Mouse (Mus musculus) T-helper 2 cell (primary cell): Measurements from ENCODE around the gene Slc27a5.

Experiments used
- in situ Hi-C: fragments of 300-600 bp; cut with MboI, MseI; formaldehyde crosslinking; loops from one replicate; pipeline ENCODE4 v1.15.1; 2025; ENCODE audit warnings: high pct_unique_total_duplicates

The Slc27a5 gene

DNA sequence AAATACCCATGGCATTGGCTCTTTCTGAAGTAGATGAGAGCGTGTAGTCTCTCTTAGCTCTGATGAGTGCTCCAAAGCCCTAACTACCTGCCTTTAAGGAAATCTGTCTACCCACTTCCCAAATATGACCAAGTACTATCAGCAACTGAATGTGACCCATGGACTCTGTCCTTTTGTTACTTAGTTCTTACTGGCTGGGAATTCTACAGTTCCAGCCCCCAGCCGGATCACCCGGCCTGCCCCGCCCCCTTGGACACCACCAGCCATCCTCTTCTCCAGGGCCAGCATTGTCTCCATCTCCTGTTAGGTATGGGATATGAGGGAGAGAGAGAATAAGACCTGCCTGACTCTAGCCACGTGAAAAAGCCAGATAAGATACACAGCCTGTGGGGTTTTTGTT is at the start of gene Slc27a5:
TSS of gene Slc27a5 (minus strand) at position 140 of the 400 bp plus-strand sequence.
- in situ Hi-C loops: no loop called here

DNA sequence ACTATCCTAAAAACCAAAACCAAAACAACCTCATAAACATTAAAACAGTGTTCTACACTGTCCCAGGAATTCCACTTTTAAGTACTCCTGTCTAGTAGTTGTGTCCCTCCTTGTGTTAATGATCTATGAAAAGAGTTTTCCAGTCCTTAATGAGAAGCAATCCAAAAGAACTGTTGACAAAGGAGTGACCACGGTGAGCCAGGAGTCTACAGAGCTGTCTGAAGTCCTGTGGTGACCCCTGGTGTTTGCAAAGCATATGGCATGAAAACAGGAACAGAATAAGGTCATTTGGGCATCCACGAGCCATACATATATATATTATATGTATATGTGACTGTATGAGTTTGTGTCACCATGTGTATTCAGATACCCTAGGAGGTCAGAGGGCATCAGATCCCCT is 48.1 kb upstream of the Slc27a5 start:
- in situ Hi-C loops: no loop called here

DNA sequence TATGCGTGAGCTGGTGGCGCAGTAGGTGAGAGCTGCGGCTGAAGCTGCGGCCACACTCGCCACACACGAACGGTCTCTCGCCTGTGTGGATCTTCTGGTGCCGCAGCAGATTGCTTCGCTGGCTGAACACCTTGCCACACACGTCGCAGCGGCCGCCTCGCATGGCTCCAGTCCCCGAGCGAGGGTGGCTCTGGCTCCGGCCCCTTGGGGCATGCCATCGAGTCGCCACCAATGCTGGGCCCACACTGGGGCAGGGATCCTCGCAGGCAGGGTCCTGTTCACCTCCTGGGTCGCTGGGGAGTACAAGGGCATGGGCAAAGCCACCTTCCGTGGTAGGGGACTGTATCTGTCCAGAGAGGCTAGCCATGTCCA is 46.2 kb upstream of the Slc27a5 start:
- in situ Hi-C loops: loop anchor here (5.0 kb wide), 1 partner anchor 37 kb away; no protein-coding TSS in a partner anchor

DNA sequence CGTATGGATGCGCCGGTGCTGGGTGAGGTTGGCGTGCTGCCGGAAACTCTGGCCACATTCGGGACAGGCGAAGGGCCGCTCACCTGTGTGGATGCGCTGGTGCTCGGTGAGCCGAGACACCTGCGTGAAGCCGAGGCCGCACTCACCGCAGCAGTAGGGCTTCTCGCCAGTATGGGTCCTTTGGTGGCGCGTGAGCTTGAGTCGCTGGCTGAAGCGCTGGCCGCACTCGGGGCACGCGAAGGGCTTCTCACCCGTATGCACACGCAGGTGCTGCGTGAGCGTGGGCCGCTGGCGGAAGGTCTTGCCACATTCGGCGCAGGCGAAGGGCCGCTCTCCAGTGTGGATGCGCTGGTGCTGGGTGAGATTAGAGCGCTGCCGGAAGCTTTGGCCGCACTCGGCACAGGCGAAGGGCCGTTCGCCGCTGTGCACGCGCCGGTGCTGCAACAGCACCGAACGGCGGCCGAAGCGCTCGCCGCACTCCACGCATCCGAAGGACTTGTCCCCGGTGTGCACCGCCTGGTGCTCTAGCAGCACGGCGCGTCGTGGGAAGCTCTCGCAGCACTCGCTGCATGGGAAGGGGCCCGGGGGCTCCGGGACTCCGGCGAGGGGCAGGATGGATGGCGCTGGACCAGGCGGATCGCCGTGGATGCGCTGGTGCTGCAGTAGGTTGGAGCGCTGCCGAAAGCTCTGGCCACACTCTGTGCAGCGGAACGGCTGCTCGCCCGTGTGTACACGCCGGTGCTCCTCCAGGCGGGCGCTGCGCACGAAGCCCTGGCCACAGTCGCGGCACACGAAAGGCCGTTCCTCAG is 45.7 kb upstream of the Slc27a5 start:
- in situ Hi-C loops: loop anchor here (5.0 kb wide), 1 partner anchor 36 kb away; no protein-coding TSS in a partner anchor

DNA sequence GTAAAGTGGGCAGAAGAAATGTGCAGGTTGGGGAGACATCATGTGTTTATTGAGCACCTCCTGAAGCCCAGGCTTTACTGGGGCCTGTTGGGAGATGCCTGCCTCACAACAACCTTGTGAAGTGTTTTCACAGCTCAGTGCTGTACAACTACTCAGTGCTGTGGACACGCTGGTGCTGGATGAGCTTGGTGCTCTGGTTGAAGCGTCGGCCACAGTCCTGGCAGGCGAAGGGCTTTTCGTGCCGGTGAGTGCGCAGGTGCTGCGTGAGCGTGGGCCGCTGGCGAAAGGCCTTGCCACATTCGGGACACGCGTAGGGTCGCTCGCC is 45.1 kb upstream of the Slc27a5 start:
- in situ Hi-C loops: loop anchor here (5.0 kb wide), 1 partner anchor 36 kb away; no protein-coding TSS in a partner anchor

DNA sequence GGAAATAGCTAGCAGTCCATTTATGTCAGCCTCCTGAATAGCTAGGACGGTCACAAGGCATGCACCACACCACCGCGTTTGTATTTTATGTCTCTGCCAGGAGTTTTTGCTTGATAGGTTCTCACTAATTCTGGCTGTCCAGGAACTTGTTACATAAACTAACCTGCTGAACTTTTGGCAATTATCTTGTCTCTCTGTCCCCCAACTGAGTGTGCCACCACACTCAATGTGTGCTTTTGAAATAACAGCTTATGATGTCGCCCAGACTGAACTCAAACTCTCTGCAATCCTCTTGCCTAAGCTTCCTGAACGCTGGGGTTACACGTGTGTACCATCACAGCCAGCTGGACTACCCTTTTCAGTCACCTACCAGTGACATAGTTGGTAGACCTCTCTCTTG is 44.5 kb upstream of the Slc27a5 start:
- in situ Hi-C loops: loop anchor here (5.0 kb wide), 1 partner anchor 35 kb away; no protein-coding TSS in a partner anchor

DNA sequence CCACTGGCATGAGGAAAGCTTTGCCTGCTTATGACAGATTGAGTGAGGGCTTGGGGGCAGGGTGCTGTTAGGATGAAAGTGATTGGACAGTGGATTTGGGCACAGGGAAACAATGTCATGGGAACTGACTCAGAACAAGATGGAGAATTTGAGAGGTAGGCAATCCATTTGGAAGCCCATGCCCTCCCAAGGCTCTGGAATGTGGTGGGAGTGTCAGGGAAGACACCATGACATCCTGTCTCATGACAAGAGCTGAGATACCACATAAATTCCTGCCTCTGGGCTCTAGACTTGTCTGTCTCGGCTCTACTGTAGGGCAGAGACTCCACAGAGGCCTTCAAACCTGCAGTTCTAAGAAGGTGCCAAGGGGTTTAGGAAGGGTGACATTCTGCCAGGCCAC is 43.3 kb upstream of the Slc27a5 start:
- in situ Hi-C loops: loop anchor here (5.0 kb wide), 1 partner anchor 34 kb away; no protein-coding TSS in a partner anchor

DNA sequence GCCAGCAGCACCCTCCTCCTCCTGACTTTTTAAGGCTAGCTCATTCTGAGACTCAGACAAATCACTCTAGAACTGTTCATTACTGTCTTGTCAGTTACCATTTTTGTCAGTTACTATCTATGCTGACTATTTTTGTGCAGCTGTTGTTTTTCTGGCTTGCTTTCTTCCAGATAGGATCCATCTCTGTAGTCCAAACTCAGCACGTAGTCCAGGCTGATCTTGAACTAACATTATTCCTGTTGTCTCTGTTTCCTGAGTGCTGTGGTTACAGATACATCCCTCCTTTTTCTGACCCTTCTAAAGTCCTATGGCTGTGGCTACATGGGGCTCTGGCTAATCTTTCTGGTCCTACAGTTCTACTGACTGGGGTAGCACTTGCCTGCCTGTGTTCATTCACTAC is 41.2 kb upstream of the Slc27a5 start:
- in situ Hi-C loops: no loop called here

DNA sequence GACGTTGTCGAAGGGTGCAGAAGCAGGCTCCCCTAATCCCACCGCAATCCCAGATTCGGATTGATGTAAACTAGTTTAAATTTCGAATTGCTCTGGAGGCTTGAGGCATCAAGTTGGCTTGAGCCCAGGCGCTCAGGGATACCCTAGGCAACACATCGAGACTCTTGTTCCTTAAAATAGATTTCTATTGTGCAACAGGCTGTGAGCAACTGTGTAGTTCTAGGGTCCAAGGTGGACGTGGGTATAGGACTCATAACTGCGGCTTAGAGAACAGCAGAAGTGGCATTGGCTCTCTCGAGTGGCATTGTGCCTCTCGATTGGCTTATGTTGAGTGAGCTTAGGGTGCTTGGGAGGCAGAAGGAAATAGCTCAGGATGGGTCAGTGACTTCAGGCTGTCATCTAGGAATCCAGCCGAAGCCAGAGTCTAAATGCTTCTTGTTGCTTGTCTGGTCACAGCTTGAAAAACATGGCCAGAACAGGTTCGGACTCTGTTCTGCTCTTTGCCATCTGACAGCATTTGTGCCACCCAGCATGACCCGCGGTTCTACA is 40.7 kb upstream of the Slc27a5 start:
- in situ Hi-C loops: no loop called here

DNA sequence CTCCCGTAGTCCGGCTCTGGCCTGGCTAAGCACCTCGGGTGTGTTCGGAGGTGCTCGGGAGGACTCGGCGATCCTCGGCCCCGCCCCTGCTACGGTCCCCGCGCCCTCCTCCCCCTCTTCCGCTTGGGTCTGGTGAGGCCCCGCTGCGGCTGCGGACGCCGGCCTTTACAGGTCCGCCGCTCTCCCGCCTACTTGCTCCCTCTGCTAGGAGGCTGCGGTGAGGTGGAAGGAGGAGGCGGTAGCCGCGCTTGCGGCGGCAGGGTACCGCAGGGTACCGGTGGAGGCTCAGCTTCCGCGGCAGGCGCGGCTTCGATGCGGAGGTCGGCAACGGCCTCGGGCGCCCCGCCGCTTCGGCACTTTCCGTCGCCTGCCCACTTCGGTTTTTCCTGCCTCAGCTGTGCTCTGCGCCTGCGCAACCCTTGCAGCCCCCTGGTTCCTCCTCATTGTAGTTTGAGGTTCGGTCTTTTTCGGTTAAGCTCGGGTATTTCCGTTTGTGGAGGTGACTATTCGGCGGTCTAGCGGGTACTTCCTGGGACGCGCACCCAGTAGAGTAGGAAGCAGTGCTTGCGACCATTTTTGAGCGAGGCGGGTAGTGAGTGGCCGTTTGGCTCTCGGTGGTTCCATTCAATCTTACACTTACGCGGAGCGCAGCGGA is 40.0 kb upstream of the Slc27a5 start, which contains the start of gene Ube2m:
TSS of gene Ube2m (minus strand) at position 375 of the 655 bp plus-strand sequence.
- in situ Hi-C loops: no loop called here

DNA sequence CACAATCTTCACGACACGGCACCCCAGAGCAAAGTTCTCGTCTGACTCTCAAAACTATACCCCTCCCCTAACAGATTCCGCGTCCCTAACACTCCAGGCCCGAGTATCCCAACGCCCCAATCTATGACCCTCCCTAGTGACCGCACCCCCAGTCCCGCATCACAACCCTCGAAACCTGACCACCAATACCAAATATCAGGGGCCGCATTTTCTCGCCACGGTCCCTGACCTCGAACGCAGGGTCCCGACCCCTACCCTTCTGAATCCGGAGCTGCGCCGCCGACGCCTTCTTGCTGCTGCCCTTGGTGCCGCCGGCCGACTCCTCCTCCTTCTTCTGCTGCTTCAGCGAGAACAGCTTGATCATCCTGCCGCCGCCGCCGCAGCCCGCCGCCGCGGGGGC is 39.4 kb upstream of the Slc27a5 start:
- in situ Hi-C loops: no loop called here

DNA sequence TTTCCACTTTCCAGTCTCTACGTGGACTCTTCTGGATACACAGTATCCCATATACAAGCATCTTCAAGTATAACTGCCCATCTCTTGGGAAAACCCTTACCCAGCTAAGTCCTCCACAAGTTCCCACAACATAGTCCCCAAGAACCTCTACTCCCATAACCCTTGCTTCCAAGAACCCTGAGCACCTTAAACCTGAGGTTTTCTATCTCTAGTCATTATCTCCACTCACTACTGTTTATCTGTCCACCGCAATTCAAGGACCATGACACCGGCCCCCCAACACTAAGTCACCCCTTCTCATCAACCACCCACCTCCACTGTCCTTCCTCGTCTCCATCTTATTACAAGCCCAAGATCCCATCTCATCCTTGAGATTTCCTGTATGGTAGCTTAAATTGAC is 38.8 kb upstream of the Slc27a5 start:
- in situ Hi-C loops: no loop called here

DNA sequence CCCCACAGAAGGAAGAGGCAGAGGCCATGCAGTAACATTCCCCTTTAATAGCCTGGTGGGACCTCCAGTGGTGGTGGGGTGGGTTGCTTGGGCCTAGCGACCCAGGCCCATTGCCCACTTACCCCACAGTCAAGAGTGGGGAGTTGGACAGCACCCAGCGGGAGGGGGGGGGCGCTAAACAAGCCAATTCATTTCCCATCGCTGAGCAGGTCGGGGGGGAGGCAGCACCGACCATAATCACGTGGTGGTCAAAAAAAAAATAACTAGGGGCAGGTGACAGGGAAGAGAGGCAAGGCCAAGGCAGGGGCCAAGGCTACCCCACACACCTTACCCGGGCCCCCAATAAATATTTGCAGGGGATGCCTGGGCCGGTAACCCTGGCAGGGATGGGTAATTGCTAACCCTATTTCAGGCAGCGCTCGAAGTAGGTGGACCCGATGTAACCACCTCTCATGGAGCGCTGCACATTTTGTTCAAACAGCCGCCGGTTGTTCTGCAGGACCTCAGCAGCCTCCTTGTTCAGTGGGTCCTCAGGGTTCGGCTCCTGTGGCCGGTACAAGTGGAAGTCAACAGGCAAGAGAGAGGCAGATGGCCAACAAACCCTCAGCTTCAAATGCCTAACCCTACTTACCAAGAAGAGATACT is 37.3 kb upstream of the Slc27a5 start:
- in situ Hi-C loops: no loop called here

DNA sequence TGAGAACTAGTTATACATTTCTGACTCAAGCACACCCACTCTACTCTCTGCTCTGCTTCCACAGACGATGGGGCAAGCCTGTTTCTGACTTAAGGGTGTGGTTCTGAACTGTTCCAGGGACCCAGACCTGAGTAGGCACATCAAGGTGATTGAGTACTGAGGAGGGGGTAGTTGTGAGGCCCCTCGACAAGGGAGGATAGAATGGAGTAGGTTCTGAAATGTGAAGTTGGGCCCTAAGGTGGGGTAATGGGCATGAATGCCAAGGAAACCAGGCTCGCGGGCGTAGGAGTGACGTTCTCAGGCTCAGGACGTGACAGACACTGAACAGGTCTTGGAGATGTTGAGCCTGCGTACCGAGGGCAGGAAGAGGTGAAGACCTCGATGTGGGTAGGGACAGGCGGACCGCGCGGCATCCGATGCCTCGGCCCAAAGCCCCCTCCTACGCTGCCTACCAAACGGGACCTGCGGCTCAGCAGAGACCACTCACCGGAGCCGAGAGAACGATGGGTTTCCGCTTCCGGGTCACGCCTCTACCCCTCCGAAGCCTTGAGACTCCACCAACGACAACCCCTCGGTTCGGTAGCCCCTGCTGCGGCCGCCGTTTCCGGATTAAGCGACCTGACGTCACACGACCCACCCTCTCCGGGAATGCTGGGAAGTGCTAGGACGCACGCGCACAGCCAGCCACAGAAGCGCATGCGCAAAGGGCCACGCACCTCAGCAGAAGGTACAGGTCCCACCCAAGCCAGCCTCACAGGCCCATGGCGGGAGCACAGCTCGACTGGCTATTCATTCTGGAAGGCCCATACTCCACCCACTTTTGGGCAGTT is 36.4 kb upstream of the Slc27a5 start, which contains the start of gene Chmp2a:
TSS of gene Chmp2a (minus strand) at position 660 of the 830 bp plus-strand sequence.
- in situ Hi-C loops: no loop called here

DNA sequence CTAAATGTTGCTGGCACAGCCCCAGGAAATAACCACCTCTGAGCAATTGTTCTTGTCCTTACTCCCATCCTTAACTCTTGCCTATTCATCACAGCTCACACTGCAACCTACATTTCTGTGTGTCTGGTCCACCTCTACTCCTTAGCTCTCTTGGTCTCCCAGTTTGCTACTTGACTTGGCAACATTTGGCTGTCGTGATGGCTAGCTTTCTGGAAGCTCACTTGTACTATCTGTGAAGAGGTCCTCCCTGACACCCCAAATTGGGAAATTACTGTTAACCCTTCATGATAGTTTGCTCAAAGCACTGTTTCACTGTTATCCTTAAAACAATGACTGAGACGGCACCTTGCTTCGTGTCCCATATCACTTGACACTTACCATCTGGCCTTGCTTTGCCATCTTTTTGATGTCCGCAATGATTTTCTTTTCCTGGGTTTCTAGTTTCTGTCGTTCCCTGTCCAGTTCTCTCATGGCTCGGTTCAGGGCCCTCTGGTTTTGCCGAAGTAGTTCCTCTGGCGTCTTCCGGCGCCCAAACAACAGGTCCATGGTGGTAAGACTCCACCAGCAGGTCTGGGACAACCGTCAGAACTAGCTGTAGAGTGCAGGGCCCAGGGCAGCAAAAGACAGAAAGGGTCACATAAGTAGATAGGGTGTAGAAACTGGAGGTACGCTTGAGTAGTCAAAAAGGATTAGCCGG is 35.6 kb upstream of the Slc27a5 start:
- in situ Hi-C loops: no loop called here

DNA sequence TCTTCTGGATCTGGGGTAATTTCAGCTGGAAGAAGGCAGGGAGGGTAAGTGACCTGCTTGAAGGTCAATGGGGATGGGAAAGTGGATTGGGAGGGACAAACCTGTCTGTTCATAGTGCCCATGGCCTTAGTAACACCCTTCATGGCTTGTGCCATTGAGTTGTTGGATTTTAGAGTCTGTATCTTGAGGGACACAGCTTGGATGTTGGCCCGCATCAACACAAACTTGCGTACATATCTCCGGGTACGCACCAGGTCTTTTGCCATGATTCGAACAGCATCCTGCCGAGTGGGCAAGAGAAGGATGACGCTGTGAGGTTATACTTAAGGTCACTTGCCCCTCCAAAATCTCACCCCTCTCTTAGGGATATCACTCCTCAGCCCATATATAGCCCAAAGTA is 34.5 kb upstream of the Slc27a5 start:
- in situ Hi-C loops: no loop called here

DNA sequence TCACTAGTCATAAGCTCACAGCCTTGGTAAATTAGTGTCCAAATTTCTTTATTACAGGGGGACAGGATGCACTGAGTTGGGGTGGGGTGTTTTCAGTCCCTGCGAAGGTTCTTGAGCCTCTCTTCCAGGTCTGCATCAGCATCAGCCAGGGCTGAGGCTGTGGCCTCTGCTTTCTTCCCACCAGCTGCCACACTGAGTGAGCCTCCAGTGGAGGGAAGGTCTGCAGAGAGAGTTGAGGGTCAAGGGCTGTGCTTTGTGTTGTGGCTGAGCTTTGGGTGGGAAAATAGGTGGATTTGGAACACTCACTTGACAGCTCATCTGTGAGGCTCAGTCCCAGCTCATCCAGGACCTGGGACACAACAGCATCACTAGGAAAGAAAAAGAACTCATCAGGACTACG is 34.0 kb upstream of the Slc27a5 start:
- in situ Hi-C loops: no loop called here

DNA sequence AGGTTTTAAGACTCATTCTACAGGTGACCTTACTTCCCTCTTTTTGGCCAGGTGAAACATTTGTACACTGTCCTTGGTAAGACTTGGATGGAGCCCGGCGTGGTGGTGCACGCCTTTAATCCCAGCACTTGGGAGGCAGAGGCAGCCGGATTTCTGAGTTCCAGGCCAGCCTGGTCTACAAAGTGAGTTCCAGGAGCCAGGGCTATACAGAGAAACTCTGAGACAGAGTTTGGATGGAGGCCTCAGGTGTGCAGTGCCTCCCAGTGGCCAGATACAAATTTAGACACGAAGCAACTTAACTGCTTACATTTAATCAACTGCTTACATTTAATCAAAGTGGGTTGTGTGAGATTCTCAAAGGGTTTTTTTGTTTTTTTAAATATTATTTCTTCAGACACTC is 33.1 kb upstream of the Slc27a5 start:
- in situ Hi-C loops: no loop called here

DNA sequence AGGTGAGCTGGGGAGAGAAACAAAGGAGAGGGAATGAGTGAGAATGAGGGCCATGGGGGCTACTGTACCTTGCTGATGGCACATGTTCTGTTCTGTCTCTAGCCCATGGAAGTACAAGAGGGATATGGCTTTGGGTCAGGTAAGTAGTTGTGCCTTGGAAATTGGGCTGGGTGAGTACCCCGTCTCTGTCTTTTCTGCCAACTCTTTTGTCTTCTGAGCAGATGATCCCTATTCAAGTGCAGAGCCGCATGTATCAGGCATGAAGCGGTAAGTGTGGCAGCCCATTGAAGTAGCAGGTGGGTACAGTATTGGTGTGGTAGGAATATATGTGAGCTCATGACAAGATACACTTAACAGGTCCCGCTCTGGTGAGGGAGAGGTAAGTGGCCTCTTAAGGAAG is 31.0 kb upstream of the Slc27a5 start:
- in situ Hi-C loops: no loop called here

DNA sequence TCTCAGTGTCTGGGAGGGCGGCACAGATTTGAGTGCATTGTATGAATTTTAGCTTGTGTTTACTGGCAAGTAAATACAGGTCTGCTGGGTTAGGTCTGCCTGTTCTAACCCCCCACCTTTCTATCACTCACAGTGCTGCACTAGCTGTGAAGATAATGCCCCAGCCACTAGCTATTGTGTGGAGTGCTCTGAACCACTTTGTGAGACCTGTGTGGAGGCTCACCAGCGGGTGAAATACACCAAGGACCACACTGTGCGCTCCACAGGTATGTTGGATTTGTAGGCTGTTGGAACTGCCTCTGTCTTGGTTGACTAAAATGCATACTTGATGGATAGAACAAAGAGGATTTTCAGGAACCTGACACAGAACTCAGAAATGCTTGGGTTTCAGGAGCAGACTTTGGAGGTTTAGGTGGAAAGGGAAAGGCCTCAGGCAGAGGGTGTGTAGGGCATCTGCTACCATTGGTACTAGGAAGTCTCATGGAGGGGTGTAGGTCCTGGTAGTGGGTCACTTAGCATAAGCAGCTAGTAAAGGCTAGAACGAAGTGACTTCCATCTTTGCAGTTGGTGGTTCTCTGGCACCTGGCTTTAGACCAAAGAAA is 27.6 kb upstream of the Slc27a5 start:
- in situ Hi-C loops: no loop called here
